24 mouse cellular contexts compared by ENCODE assay signal in the genomic region with DNA sequence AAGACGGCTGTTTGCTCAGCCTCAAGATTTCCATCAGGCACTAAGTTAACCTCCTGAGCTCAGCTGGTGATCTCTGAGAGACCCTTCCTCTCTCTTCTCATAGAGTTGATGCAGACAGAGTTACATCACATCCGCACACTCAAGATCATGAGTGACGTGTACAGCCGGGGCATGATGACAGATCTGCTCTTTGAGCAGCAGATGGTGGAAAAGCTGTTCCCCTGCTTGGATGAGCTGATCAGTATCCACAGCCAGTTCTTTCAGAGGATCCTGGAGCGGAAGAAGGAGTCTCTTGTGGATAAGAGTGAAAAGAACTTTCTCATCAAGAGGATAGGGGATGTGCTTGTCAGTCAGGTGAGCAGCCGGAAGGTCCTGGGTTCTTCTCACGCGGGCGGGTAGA.
A peak's percentile ranks its signal among the peaks of the same experiment; 100 is the strongest.
DNase-seq lines count a peak whose midpoint lies in the region; ATAC-seq and TF ChIP-seq lines count a peak whose summit lies in the region.
"Had no signal": no experiment of that assay in that cellular context is flagged by ENCODE, and none has a peak within 500 bp of the region (broad histone marks: within the 10 kb centered on the region; RNA-seq: fewer than 3 reads in every experiment).

No protein-coding gene starts in this region.

- no peak overlapping the region for H3K9ac ChIP-seq in forebrain, postnatal 0 days
- H3K9ac ChIP-seq in forebrain, embryonic 12.5 days, result no peak overlapping the region
- H3K9ac ChIP-seq: embryonic facial prominence, embryonic 13.5 days; forebrain, embryonic 13.5 days; hindbrain, embryonic 13.5 days had no signal

- H3K36me3 ChIP-seq in forebrain, postnatal 0 days (ENCODE audit: insufficient read depth), result no peaks in the 10 kb centered on the region
- peaks cover 52% of the 10 kb centered on the region for H3K36me3 ChIP-seq in forebrain, embryonic 12.5 days (replicated peaks)
- peaks cover 84% of the 10 kb centered on the region for H3K36me3 ChIP-seq in hindbrain, embryonic 10.5 days

- WGBS in forebrain, postnatal 0 days, result 81% methylated on average over 9 of the region's 9 CpGs
- 95% methylated on average over 9 of the region's 9 CpGs for WGBS in forebrain, embryonic 12.5 days
- 92% methylated on average over 9 of the region's 9 CpGs for WGBS in hindbrain, embryonic 10.5 days

- H3K4me3 ChIP-seq in forebrain, postnatal 0 days (ENCODE audit: low read depth, low read length), result no peak overlapping the region
- no peak overlapping the region for H3K4me3 ChIP-seq in forebrain, embryonic 12.5 days (replicated peaks)
- H3K4me3 ChIP-seq in hindbrain, embryonic 10.5 days, result no peak overlapping the region
- H3K4me3 ChIP-seq: embryonic facial prominence, embryonic 13.5 days; forebrain, embryonic 13.5 days; gastrocnemius, adult 2 months; heart, embryonic 10.5 days; hindbrain, embryonic 13.5 days had no signal

- TF ChIP-seq POLR2A in brain, embryonic 14.5 days (IDR thresholded peaks at IDR 0.05; ENCODE audit: borderline replicate concordance, extremely low read depth, insufficient read depth, insufficient read length, poor library complexity, severe bottlenecking), result no peak

- H3K27ac ChIP-seq in forebrain, postnatal 0 days (ENCODE audit: low read depth, low read length), result no peak overlapping the region
- no peak overlapping the region for H3K27ac ChIP-seq in forebrain, embryonic 12.5 days
- no peak overlapping the region for H3K27ac ChIP-seq in hindbrain, embryonic 10.5 days
- H3K27ac ChIP-seq: embryonic facial prominence, embryonic 13.5 days; forebrain, embryonic 13.5 days; gastrocnemius, adult 2 months; heart, embryonic 10.5 days; hindbrain, embryonic 13.5 days; hindbrain, postnatal 0 days had no signal

- TF ChIP-seq CTCF in forebrain, postnatal 0 days (IDR thresholded peaks at IDR 0.05; ENCODE audit: low read depth), result no peak
- no peak for TF ChIP-seq CTCF in brain, embryonic 14.5 days (IDR thresholded peaks at IDR 0.05; ENCODE audit: borderline replicate concordance, extremely low read depth, insufficient read depth, insufficient read length)

- no peaks in the 10 kb centered on the region for H3K9me3 ChIP-seq in forebrain, postnatal 0 days (ENCODE audit: low read length)
- H3K9me3 ChIP-seq in forebrain, embryonic 12.5 days, result no peaks in the 10 kb centered on the region
- no peaks in the 10 kb centered on the region for H3K9me3 ChIP-seq in hindbrain, embryonic 10.5 days
- H3K9me3 ChIP-seq: embryonic facial prominence, embryonic 13.5 days; forebrain, embryonic 13.5 days; heart, embryonic 10.5 days; hindbrain, embryonic 13.5 days had no signal

- peak; percentile 58 for DNase-seq in forebrain, postnatal 0 days
- DNase-seq in layer of hippocampus, adult 8-10 months (ENCODE audit: low spot score in 2 of 2), result peak; percentile 22 to 49
- DNase-seq in layer of hippocampus, adult 9-10 months (ENCODE audit: low spot score), result no peak
- DNase-seq in brain, embryonic 14.5 days (ENCODE audit: low read depth), result peak; percentile 47
- DNase-seq in layer of hippocampus, postnatal 10 days (ENCODE audit: low spot score in 2 of 2), result peak; percentile 20 to 31
- no peak for DNase-seq in gastrocnemius, postnatal 25 days
- no peak for DNase-seq in hindbrain, embryonic 10.5 days (ENCODE audit: low spot score)
- DNase-seq: adrenal gland, postnatal 14 days; cerebellum, adult 2 months; cerebellum, postnatal 25 days; gastrocnemius, adult 2 months; gastrocnemius, postnatal 36 days; heart, adult 18-20 months; heart, postnatal 10 days; heart, postnatal 4 days had no signal

- no peaks in the 10 kb centered on the region for H3K27me3 ChIP-seq in forebrain, postnatal 0 days (ENCODE audit: insufficient read depth, low read length)
- H3K27me3 ChIP-seq in forebrain, embryonic 12.5 days, result no peaks in the 10 kb centered on the region
- no peaks in the 10 kb centered on the region for H3K27me3 ChIP-seq in hindbrain, embryonic 10.5 days (ENCODE audit: insufficient read depth, poor library complexity, severe bottlenecking)
- H3K27me3 ChIP-seq: CH12.LX; embryonic facial prominence, embryonic 13.5 days; forebrain, embryonic 13.5 days; hindbrain, embryonic 13.5 days; Patski had no signal

- no peak overlapping the region for H3K4me2 ChIP-seq in forebrain, postnatal 0 days (ENCODE audit: low read depth)
- no peak overlapping the region for H3K4me2 ChIP-seq in forebrain, embryonic 12.5 days
- H3K4me2 ChIP-seq: embryonic facial prominence, embryonic 13.5 days; forebrain, embryonic 13.5 days; hindbrain, embryonic 13.5 days had no signal

- peak; percentile 66; the same call in 1 of the 2 replicates for ATAC-seq in forebrain, postnatal 0 days
- ATAC-seq in forebrain, embryonic 12.5 days (ENCODE audit: low FRiP score), result no peak
- ATAC-seq: activated CD4-positive, CD25-positive, alpha-beta regulatory T cell, adult 4 months; forebrain, embryonic 13.5 days; hindbrain, postnatal 0 days; Patski had no signal

- H3K4me1 ChIP-seq in forebrain, postnatal 0 days (ENCODE audit: insufficient read depth), result no peaks in the 10 kb centered on the region
- H3K4me1 ChIP-seq in forebrain, embryonic 12.5 days, result no peaks in the 10 kb centered on the region
- no peaks in the 10 kb centered on the region for H3K4me1 ChIP-seq in hindbrain, embryonic 10.5 days (replicated peaks)
- H3K4me1 ChIP-seq: forebrain, embryonic 13.5 days; heart, embryonic 10.5 days; hindbrain, embryonic 13.5 days had no signal

Comparison
In these comparisons a context has a peak if more than half of its experiments do, and no peak if none do; other contexts are left out.
1. DNase-seq: peak in forebrain, postnatal 0 days (single experiment), layer of hippocampus, adult 8-10 months (2 of 2), brain, embryonic 14.5 days (single experiment) and layer of hippocampus, postnatal 10 days (2 of 2); none in layer of hippocampus, adult 9-10 months (single experiment), gastrocnemius, postnatal 25 days (single experiment) and hindbrain, embryonic 10.5 days (single experiment).